Mouse (Mus musculus) CD4-positive naive resting alpha-beta T cell, adult 76 days (primary cell): ENCODE measurements around the gene Phf2. TPM values are rescaled to one million over a fixed set of nuclear protein-coding genes. Genes with fewer than 3 reads are reported as not detected.

Source experiments
- total RNA-seq: library from RNA; stranded (reverse); gene quantifications from one replicate; pipeline ENCODE4 v1.2.4, GENCODE M21; 2023

Phf2 gene
- total RNA-seq = 63.9 TPM

GRCm38 (mm10) chr13:48870771-48871731, at the start of gene Phf2:
Gene Phf2 (minus strand): TSS chr13:48871119.

Other genes with a start within 250 kb of the Phf2 start
- 5.6 TPM for gene Ptpdc1, start 245.5 kb downstream of the Phf2 start, total RNA-seq
- not detected for gene Barx1, start 208.1 kb downstream of the Phf2 start, total RNA-seq
- gene Fam120a, start 96.9 kb upstream of the Phf2 start, total RNA-seq = 102 TPM